Mouse (Mus musculus): ENCODE measurements around the gene Yaf2.

DNA sequence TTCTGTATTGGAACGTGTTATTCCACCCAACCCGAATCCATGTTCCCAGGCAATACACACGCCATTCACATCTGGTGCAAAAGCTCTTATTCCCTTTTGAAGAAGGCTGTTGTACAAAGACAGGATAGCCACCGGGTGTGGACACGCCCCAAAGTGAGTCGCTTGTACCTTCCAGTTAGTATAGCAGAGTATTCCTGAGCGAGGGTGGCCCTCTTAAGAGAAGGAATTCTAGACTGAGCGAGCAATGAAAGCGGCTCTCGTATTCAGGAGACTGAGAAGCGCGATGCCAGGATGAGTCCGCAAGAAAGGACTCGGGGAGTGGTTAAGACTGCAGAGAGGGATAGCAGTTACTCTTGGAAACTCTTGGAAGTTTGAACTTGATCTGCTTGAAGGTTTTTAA, 60.5 kb downstream of the Yaf2 start:
- TF ChIP-seq POLR2A (IDR thresholded peaks at IDR 0.05; ENCODE audit: borderline replicate concordance, control insufficient read depth, low read depth, low read length) (no peak), CTCF (IDR thresholded peaks at IDR 0.05; ENCODE audit: control insufficient read depth, insufficient read depth, low read length) (no peak)
